Mouse (Mus musculus): Measurements from ENCODE around the gene Mrpl45. TPM values are rescaled to one million over a fixed set of nuclear protein-coding genes. Genes with fewer than 3 reads are reported as not detected.
"Not testable (repeated sequence)": the region's sequence is repeated elsewhere in the genome, so short reads cannot be mapped to it uniquely, and the experiment has no call there.

Gene Mrpl45
- total and polyA plus RNA-seq, 3 experiments = 106 to 153 (median 124) TPM

- peak; percentile 99 for TF ChIP-seq POLR2A (IDR thresholded peaks at IDR 0.05; ENCODE audit: low read depth, low read length)
Measured at GRCm38 (mm10) chr11:97315504-97316503, at the start of gene Mrpl45 (continued).

- H3K9ac ChIP-seq (ENCODE audit: insufficient read depth, low read depth); H3K27me3 ChIP-seq (replicated peaks); H3K4me2 ChIP-seq (ENCODE audit: insufficient read depth, low read depth, poor library complexity, severe bottlenecking); H3K9me3 ChIP-seq (replicated peaks; ENCODE audit: low read length); in situ Hi-C loops (cut with MboI; ENCODE audit: low pct_ligation_motif_present, low pct_unique_long_range_greater_than_20kb, low sequenced_read_pairs); dilution Hi-C loops (cut with MboI; ENCODE audit: extremely low pct_ligation_motif_present, extremely low pct_unique_long_range_greater_than_20kb, low sequenced_read_pairs); H3K4me3 ChIP-seq (replicated peaks in 1 of 3; ENCODE audit: low read depth in 2 of 3, low read length in 2 of 3, poor library complexity in 1 of 3); DNase-seq (ENCODE audit: extremely low read depth); H3K27ac ChIP-seq (ENCODE audit: insufficient read depth, low read depth): not testable (repeated sequence)
- Histone ChIP-seq H3K36me3 (replicated peaks in 1 of 2; ENCODE audit: control insufficient read depth in 1 of 2, insufficient read depth in 1 of 2, low read length in 1 of 2) (peaks cover 12 to 38% of the 10 kb centered on the region in 2 experiments), H3K4me1 (ENCODE audit: control insufficient read depth in 1 of 2, insufficient read depth in 2 of 2) (peaks cover 6 to 23% of the 10 kb centered on the region in 2 experiments; a peak in 3 of 4 replicates), H3K79me2 (replicated peaks; ENCODE audit: control insufficient read depth, extremely low read depth, insufficient read depth, poor library complexity, severe bottlenecking) (peaks cover 44% of the 10 kb centered on the region)
- peak; percentile 64; the same call in 1 of the 2 replicates for TF ChIP-seq JUND (conservative IDR thresholded peaks at IDR 0.05; ENCODE audit: low read depth, low read length)
- peak; percentile 78 for TF ChIP-seq MEF2A (IDR thresholded peaks at IDR 0.05; ENCODE audit: borderline replicate concordance, low read depth, low read length)
- TF ChIP-seq JUN (IDR thresholded peaks at IDR 0.05; ENCODE audit: insufficient read depth, low read depth, low read length) = peak; percentile 68
Measured at GRCm38 (mm10) chr11:97266544-97266943, 49.0 kb upstream of the Mrpl45 start.

- H3K27me3 ChIP-seq (replicated peaks); H3K4me2 ChIP-seq (ENCODE audit: insufficient read depth, low read depth, poor library complexity, severe bottlenecking); H3K9me3 ChIP-seq (replicated peaks; ENCODE audit: low read length); DNase-seq (ENCODE audit: extremely low read depth); dilution Hi-C loops (cut with MboI; ENCODE audit: extremely low pct_ligation_motif_present, extremely low pct_unique_long_range_greater_than_20kb, low sequenced_read_pairs); H3K9ac ChIP-seq (ENCODE audit: insufficient read depth, low read depth); in situ Hi-C loops (cut with MboI; ENCODE audit: low pct_ligation_motif_present, low pct_unique_long_range_greater_than_20kb, low sequenced_read_pairs); H3K27ac ChIP-seq (ENCODE audit: insufficient read depth, low read depth); H3K4me3 ChIP-seq (replicated peaks in 1 of 3; ENCODE audit: low read depth in 2 of 3, low read length in 2 of 3, poor library complexity in 1 of 3): not testable (repeated sequence)
- Histone ChIP-seq H3K79me2 (replicated peaks; ENCODE audit: control insufficient read depth, extremely low read depth, insufficient read depth, poor library complexity, severe bottlenecking) (peaks cover 69% of the 10 kb centered on the region), H3K36me3 (replicated peaks in 1 of 2; ENCODE audit: control insufficient read depth in 1 of 2, insufficient read depth in 1 of 2, low read length in 1 of 2) (peaks cover 7 to 21% of the 10 kb centered on the region in 2 experiments), H3K4me1 (ENCODE audit: control insufficient read depth in 1 of 2, insufficient read depth in 2 of 2) (peaks cover 6 to 39% of the 10 kb centered on the region in 2 experiments; a peak in 3 of 4 replicates)
- peak; percentile 2 for TF ChIP-seq RAD21 (IDR thresholded peaks at IDR 0.05; ENCODE audit: low read depth, low read length)
- peak; percentile 31; the same call in 1 of the 2 replicates for TF ChIP-seq SMC3 (IDR thresholded peaks at IDR 0.05; ENCODE audit: low read depth, low read length)
- peak in 1 of 2 experiments; percentile 65; a peak in 2 of 4 replicates for TF ChIP-seq CTCF (conservative IDR thresholded peaks at IDR 0.05 in 1 of 2, IDR thresholded peaks at IDR 0.05 in 1 of 2; ENCODE audit: low read depth in 2 of 2, low read length in 2 of 2)
Measured at GRCm38 (mm10) chr11:97270004-97270403, 45.5 kb upstream of the Mrpl45 start.

- Histone ChIP-seq H3K4me3 (replicated peaks in 1 of 3; ENCODE audit: low read depth in 2 of 3, low read length in 2 of 3, poor library complexity in 1 of 3) (no peak overlapping the region), H3K27ac (ENCODE audit: insufficient read depth, low read depth) (no peak overlapping the region), H3K27me3 (replicated peaks) (no peaks in the 10 kb centered on the region), H3K9ac (ENCODE audit: insufficient read depth, low read depth) (no peak overlapping the region), H3K36me3 (replicated peaks in 1 of 2; ENCODE audit: control insufficient read depth in 1 of 2, insufficient read depth in 1 of 2, low read length in 1 of 2) (peaks cover 0 to 5% of the 10 kb centered on the region in 2 experiments), H3K79me2 (replicated peaks; ENCODE audit: control insufficient read depth, extremely low read depth, insufficient read depth, poor library complexity, severe bottlenecking) (peaks cover 89% of the 10 kb centered on the region), H3K9me3 (replicated peaks; ENCODE audit: low read length) (no peaks in the 10 kb centered on the region), H3K4me2 (ENCODE audit: insufficient read depth, low read depth, poor library complexity, severe bottlenecking) (no peak overlapping the region), H3K4me1 (ENCODE audit: control insufficient read depth in 1 of 2, insufficient read depth in 2 of 2) (peaks cover 4 to 49% of the 10 kb centered on the region in 2 experiments)
- DNase-seq (ENCODE audit: extremely low read depth) = no peak
- dilution Hi-C loops (cut with MboI; ENCODE audit: extremely low pct_ligation_motif_present, extremely low pct_unique_long_range_greater_than_20kb, low sequenced_read_pairs) = no loop called here
- in situ Hi-C loops (cut with MboI; ENCODE audit: low pct_ligation_motif_present, low pct_unique_long_range_greater_than_20kb, low sequenced_read_pairs) = no loop called here
- TF ChIP-seq SMC3 (IDR thresholded peaks at IDR 0.05; ENCODE audit: low read depth, low read length) = no peak
- TF ChIP-seq USF1 (IDR thresholded peaks at IDR 0.05; ENCODE audit: low read depth, low read length) = no peak
- no peak for TF ChIP-seq POLR2A (IDR thresholded peaks at IDR 0.05; ENCODE audit: low read depth, low read length)
- no peak for TF ChIP-seq MAZ (IDR thresholded peaks at IDR 0.05; ENCODE audit: low read depth, low read length)
- TF ChIP-seq RAD21 (IDR thresholded peaks at IDR 0.05; ENCODE audit: low read depth, low read length) = no peak
- no peak for TF ChIP-seq UBTF (IDR thresholded peaks at IDR 0.05; ENCODE audit: low read depth, low read length)
- TF ChIP-seq CHD1 (IDR thresholded peaks at IDR 0.05; ENCODE audit: low read depth, low read length) = no peak
- no peak for TF ChIP-seq GABPA (IDR thresholded peaks at IDR 0.05; ENCODE audit: insufficient replicate concordance, low read depth, low read length)
- TF ChIP-seq HCFC1 (IDR thresholded peaks at IDR 0.05; ENCODE audit: low read depth, low read length) = no peak
- TF ChIP-seq BHLHE40 (IDR thresholded peaks at IDR 0.05; ENCODE audit: low read depth, low read length) = no peak
- TF ChIP-seq ZNF384 (IDR thresholded peaks at IDR 0.05; ENCODE audit: low read depth, low read length) = no peak
- no peak for TF ChIP-seq ZKSCAN1 (IDR thresholded peaks at IDR 0.05; ENCODE audit: borderline replicate concordance, low read depth, low read length)
- TF ChIP-seq PAX5 (IDR thresholded peaks at IDR 0.05; ENCODE audit: low read length) = no peak
- TF ChIP-seq ZC3H11A (IDR thresholded peaks at IDR 0.05; ENCODE audit: low read depth, low read length) = no peak
- no peak for TF ChIP-seq POLR2AphosphoS2 (IDR thresholded peaks at IDR 0.05; ENCODE audit: low read depth, low read length)
- no peak for TF ChIP-seq JUND (conservative IDR thresholded peaks at IDR 0.05; ENCODE audit: low read depth, low read length)
- no peak for TF ChIP-seq ZMIZ1 (IDR thresholded peaks at IDR 0.05; ENCODE audit: low read depth, low read length)
Measured at GRCm38 (mm10) chr11:97272835-97273234, 42.7 kb upstream of the Mrpl45 start.
